Mouse (Mus musculus) adrenal gland (tissue): Measurements from ENCODE around the gene Twf2.
"Not testable (repeated sequence)": the region's sequence is repeated elsewhere in the genome, so short reads cannot be mapped to it uniquely, and the experiment has no call there.

Experiments used
- intact Hi-C: fragments of 180-260 bp; cut with DNase I; formaldehyde crosslinking; loops from one replicate; pipeline ENCODE4 v1.15.1; 2025
- long read RNA-seq, 2 experiments: library from polyadenylated mRNA; unstranded; transcript quantifications; one replicate each; pipeline ENCODE4 v2.0.0; 2020; ENCODE audit warnings: borderline replicate concordance in 1 of 2; ENCODE audit not compliant: insufficient replicate concordance in 1 of 2

Twf2 gene
- long read RNA-seq, experiment 1, transcript Twf2-201 (9 exons, 1,596 nt), result major isoform, 37 of 45 reads
- long read RNA-seq, experiment 1, partial matches to known transcripts, result 2 of 45 reads
- long read RNA-seq, experiment 1, other reads (novel, unspliced or antisense), result 5 of 45 reads
- long read RNA-seq, experiment 2, transcript Twf2-201 (9 exons, 1,596 nt), result major isoform, 49 of 60 reads
- long read RNA-seq, experiment 2, partial matches to known transcripts, result 1 of 60 reads
- long read RNA-seq, experiment 2, other reads (novel, unspliced or antisense), result 8 of 60 reads

- intact Hi-C loops, result no loop called here
Observed at GRCm38 (mm10) chr9:106202819-106203636, at the start of gene Twf2. Twf2 (plus strand) TSS chr9:106203108.

- intact Hi-C loops, result loop anchor here (5.0 kb wide), 1 partner anchor 72 kb away; no protein-coding TSS in a partner anchor
Observed at GRCm38 (mm10) chr9:106154106-106154505, 48.8 kb upstream of the Twf2 start.

GRCm38 (mm10) chr9:106156419-106156818 lies 46.5 kb upstream of the Twf2 start:
- intact Hi-C loops, result no loop called here

GRCm38 (mm10) chr9:106156921-106157622 lies 45.8 kb upstream of the Twf2 start:
- intact Hi-C loops, result no loop called here

GRCm38 (mm10) chr9:106157623-106157925 lies 45.3 kb upstream of the Twf2 start:
- intact Hi-C loops, result no loop called here

- intact Hi-C loops, result no loop called here
Observed at GRCm38 (mm10) chr9:106158037-106158491, 44.8 kb upstream of the Twf2 start, which contains the start of gene Glyctk. Glyctk (minus strand) TSS chr9:106158138.

GRCm38 (mm10) chr9:106159237-106159636 lies 43.7 kb upstream of the Twf2 start:
- intact Hi-C loops, result no loop called here

- intact Hi-C loops, result no loop called here
Observed at GRCm38 (mm10) chr9:106159784-106160301, 43.1 kb upstream of the Twf2 start.

- intact Hi-C loops, result no loop called here
Observed at GRCm38 (mm10) chr9:106160426-106160825, 42.5 kb upstream of the Twf2 start.

GRCm38 (mm10) chr9:106166709-106167108 lies 36.2 kb upstream of the Twf2 start:
- intact Hi-C loops, result no loop called here

- intact Hi-C loops, result no loop called here
Observed at GRCm38 (mm10) chr9:106167241-106167640, 35.7 kb upstream of the Twf2 start.

GRCm38 (mm10) chr9:106167703-106168102 lies 35.2 kb upstream of the Twf2 start:
- intact Hi-C loops, result no loop called here

- intact Hi-C loops, result not testable (repeated sequence)
Observed at GRCm38 (mm10) chr9:106169006-106169405, 33.9 kb upstream of the Twf2 start.

GRCm38 (mm10) chr9:106169917-106170316 lies 33.0 kb upstream of the Twf2 start:
- intact Hi-C loops, result loop anchor here (5.0 kb wide), 1 partner anchor 42 kb away; no protein-coding TSS in a partner anchor

- intact Hi-C loops, result loop anchor here (5.0 kb wide), 1 partner anchor 42 kb away; no protein-coding TSS in a partner anchor
Observed at GRCm38 (mm10) chr9:106170556-106171345, 32.2 kb upstream of the Twf2 start, which contains the start of gene Wdr82. Wdr82 (plus strand) TSS chr9:106170928.

GRCm38 (mm10) chr9:106171346-106172158 lies 31.4 kb upstream of the Twf2 start:
- intact Hi-C loops, result loop anchor here (5.0 kb wide), 1 partner anchor 41 kb away; no protein-coding TSS in a partner anchor

GRCm38 (mm10) chr9:106172527-106172926 lies 30.4 kb upstream of the Twf2 start:
- intact Hi-C loops, result loop anchor here (5.0 kb wide), 1 partner anchor 40 kb away; no protein-coding TSS in a partner anchor

GRCm38 (mm10) chr9:106173363-106173762 lies 29.5 kb upstream of the Twf2 start:
- intact Hi-C loops, result loop anchor here (5.0 kb wide), 1 partner anchor 39 kb away; no protein-coding TSS in a partner anchor

GRCm38 (mm10) chr9:106175552-106176200 lies 27.2 kb upstream of the Twf2 start:
- intact Hi-C loops, result no loop called here
